Mouse (Mus musculus) layer of hippocampus, adult 2 months (tissue): ENCODE results near the gene Prss29. TPM values are rescaled to one million over a fixed set of nuclear protein-coding genes. Genes with fewer than 3 reads are reported as not detected.
A peak's percentile ranks its signal among the peaks of the same experiment; 100 is the strongest.

ENCODE experiments used
- DNase-seq, 2 experiments: peaks; one replicate each; pipeline ENCODE4 v3.0.0; 2022; ENCODE audit warnings: low spot score in 2 of 2
- H3K27ac ChIP-seq: fragments of 200-600 bp; 2 replicates; pipeline ENCODE4 v1.8.1; 2022
- H3K4me3 ChIP-seq: fragments of 200-600 bp; 2 replicates; pipeline ENCODE4 v1.8.1; 2022; ENCODE audit warnings: mild to moderate bottlenecking
- CTCF ChIP-seq: fragments of 200-600 bp; conservative IDR thresholded peaks from 2 replicates; pipeline ENCODE4 v1.8.1; 2022; ENCODE audit warnings: antibody characterized with exemption, mild to moderate bottlenecking, moderate library complexity
- total RNA-seq, 2 experiments: library from RNA; stranded (reverse); gene quantifications; 2 replicates each; pipeline ENCODE4 v1.2.3; 2021

Gene Prss29
- total RNA-seq, 2 experiments from 2014 or later: not detected

DNA sequence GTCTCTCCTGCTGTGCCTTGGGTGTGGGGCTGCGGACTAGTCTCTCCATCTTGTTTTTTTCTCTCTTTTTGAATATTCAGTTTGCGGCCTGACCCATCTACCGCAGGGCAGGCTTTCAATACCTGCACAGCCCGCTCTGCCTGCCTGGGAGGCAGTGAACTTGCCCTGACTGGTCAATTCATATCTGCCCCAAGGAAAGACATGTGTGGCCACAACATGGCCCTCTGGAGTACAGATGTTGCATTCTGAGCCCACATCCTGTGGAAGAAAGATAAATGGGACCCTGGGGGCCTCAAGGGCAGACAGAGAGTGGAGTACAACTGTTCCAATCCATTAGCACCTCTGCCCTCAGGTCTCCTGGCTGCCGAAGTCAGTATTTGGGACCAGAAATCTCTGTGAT, 20.4 kb upstream of the Prss29 start, which contains the start of gene Prss34:
Gene Prss34, plus strand, starts transcription at position 301 of the 400 bp plus-strand sequence.
- Histone ChIP-seq H3K4me3 (no peak within 1 kb of the TSS), H3K27ac (no peak within 1 kb of the TSS)
- TF ChIP-seq CTCF: no peak
- DNase-seq: no peak

DNA sequence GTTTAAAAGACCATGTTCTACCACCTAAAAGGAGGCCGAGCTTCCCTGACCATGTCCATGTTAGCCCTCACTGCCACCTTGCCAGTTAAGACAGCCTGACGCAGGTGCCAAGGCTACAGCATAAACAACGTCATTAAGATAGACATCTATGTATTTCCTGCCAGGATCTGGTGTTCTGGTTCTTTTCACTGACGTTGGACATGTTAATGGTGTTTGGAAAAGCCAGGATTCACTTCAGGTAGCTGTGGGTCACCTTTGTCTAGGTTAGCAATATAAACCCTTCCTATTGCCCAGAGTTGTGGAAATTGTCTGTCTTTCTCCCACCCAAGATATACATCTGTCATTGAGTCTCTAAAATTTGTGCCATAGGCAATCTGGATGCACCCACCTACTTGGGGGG, 10.1 kb upstream of the Prss29 start, which contains the start of gene Prss28:
Gene Prss28, plus strand, starts transcription at position 301 of the 400 bp plus-strand sequence.
- Histone ChIP-seq H3K27ac (no peak within 1 kb of the TSS), H3K4me3 (no peak within 1 kb of the TSS)
- TF ChIP-seq CTCF: no peak
- DNase-seq: no peak

DNA sequence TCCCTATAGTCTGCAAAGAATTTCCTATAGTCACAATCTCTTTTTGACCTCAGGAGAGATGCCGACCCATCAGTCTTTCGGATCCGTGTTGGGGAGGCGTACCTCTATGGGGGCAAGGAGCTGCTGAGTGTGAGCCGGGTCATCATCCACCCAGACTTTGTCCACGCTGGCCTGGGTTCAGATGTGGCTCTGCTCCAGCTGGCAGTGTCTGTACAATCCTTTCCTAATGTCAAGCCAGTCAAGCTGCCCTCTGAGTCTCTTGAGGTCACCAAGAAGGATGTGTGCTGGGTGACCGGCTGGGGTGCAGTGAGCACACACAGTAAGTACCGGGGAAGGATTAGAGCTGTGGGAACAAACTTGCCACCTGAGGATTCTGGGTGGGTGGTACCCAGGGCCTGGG, 2.4 kb downstream of the Prss29 start:
- TF ChIP-seq CTCF: no peak
- H3K27ac ChIP-seq: no peak overlapping the region
- no peak overlapping the region for H3K4me3 ChIP-seq
- no peak for DNase-seq

DNA sequence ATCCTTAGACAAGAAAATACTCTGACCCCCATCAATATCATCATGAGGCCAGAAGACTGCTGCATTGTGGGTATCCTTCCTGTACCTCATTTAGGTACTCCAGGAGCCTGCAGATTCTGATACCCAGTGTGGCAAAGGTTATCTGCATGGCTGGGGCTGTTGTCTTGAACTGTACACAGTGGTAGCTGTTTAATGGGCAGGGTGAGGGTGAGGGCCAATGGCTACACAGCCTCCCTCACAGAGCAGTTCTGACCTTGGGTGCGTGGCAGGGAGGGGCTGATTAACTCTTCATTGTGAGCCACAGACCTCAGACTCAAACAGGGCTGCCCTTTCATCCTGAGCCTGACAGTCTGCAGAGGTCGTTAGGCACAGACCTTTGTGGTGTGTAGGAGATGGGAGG, 4.5 kb downstream of the Prss29 start:
- no peak overlapping the region for H3K4me3 ChIP-seq
- no peak for TF ChIP-seq CTCF
- no peak for DNase-seq
- H3K27ac ChIP-seq: no peak overlapping the region

DNA sequence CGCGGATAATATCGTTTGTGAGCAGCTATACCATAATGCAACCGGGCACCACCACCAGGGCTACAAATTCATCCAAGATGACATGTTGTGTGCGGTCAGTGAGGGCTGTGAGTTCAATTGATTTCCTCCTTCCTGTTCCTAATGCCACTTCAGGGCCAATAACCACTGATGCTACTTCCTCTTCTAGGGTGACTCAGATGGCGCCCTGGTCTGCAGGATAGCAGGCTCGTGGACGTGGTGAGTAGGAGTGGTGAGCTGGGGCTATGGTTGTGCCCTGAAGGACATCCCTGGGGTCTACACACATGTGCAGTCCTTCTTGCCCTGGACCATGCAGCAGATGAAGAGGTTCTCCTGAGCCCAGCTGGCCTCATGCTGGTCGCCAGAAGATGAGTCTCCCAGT, 13.9 kb downstream of the Prss29 start:
- no peak for TF ChIP-seq CTCF
- no peak overlapping the region for H3K27ac ChIP-seq
- DNase-seq: no peak

GRCm38 (mm10) chr17:25333943-25334342, 15.5 kb downstream of the Prss29 start:
- Histone ChIP-seq H3K4me3 (no peak overlapping the region), H3K27ac (no peak overlapping the region)
- peak; percentile 94 for TF ChIP-seq CTCF
- DNase-seq: peak; percentile 49 to 68

More for the DNA sequence above, 13.9 kb downstream of the Prss29 start:
- no peak overlapping the region for H3K4me3 ChIP-seq

DNA sequence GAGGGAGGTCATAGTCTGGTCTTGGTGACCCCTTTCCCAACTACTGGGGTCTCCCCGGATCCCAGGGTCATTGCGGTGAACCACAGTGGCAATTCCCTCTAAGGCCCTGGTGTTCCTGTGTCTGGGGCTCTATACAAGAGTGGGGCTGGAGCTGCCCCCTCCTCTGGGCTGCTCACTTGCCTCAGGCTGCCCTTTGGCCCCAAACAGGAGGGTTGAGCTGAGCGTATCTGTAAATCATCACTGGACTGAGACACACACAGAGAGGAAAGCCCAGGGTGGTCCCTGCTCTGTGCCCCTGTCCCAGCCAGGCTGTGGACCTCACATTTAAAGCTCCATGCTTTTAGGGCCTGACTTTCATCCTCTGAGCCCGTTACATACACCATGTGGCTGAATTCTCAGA, 19.8 kb downstream of the Prss29 start:
- H3K27ac ChIP-seq: no peak overlapping the region

GRCm38 (mm10) chr17:25340003-25340402, 21.5 kb downstream of the Prss29 start:
- TF ChIP-seq CTCF: no peak
- Histone ChIP-seq H3K4me3 (no peak overlapping the region), H3K27ac (no peak overlapping the region)
- DNase-seq: no peak

More for the DNA sequence above, 19.8 kb downstream of the Prss29 start:
- no peak overlapping the region for H3K4me3 ChIP-seq
- TF ChIP-seq CTCF: no peak
- no peak for DNase-seq

- no peak overlapping the region for H3K4me3 ChIP-seq
- DNase-seq: no peak
- TF ChIP-seq CTCF: no peak
Measured at GRCm38 (mm10) chr17:25341490-25341889, 23.0 kb downstream of the Prss29 start.

GRCm38 (mm10) chr17:25345462-25345861, 27.0 kb downstream of the Prss29 start, which contains the start of gene Tpsab1:
Gene Tpsab1 (minus strand): TSS chr17:25345562.
- no peak within 1 kb of the TSS for H3K27ac ChIP-seq
- no peak for TF ChIP-seq CTCF
- H3K4me3 ChIP-seq: no peak within 1 kb of the TSS
- no peak for DNase-seq

More at GRCm38 (mm10) chr17:25341490-25341889, 23.0 kb downstream of the Prss29 start:
- H3K27ac ChIP-seq: no peak overlapping the region

- Histone ChIP-seq H3K4me3 (no peak overlapping the region), H3K27ac (no peak overlapping the region)
- TF ChIP-seq CTCF: no peak
- DNase-seq: no peak
Measured at GRCm38 (mm10) chr17:25361291-25361690, 42.8 kb downstream of the Prss29 start.

DNA sequence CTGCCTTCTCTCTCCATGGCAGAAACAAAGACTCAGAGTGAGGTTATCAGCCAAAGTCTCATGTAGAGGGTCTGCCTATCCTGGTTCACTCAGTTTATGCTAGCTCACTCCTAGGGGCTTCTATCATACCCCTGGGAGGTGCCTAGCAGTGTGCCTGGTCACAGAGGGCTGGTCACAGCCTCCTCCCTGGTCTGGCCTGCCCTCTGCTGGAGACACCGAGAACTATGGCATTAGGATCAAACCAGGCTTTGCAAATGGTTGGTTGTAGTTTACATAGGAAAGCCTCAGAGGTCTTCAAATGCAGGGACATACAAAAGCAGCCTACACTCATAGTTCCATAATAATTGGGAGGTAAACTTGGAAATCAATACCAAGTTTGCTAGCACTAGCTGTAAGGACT, 45.3 kb downstream of the Prss29 start:
- no peak overlapping the region for H3K27ac ChIP-seq
- TF ChIP-seq CTCF: peak; percentile 96
- no peak overlapping the region for H3K4me3 ChIP-seq
- peak; percentile 39 to 74 for DNase-seq

DNA sequence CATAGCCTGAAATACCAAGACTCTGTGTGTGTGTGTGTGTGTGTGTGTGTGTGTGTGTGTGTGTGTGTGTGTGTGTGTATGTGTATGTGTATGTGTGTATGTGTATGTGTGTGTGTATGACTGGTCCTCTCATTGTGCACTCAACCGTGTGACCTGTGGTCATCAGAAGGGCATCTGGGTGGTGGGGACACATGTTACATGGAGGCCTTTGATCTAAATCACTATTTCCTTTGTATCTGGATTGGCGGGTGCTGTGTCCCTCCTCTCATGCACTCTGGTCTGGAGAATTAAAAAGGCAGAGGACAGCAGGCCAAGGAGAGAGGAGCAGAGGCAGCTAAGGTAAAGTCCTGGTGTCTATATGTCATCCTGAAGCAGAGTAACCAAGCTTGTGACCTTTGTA, 47.6 kb downstream of the Prss29 start, which contains the start of gene Tpsb2:
Gene Tpsb2, plus strand, starts transcription at position 301 of the 400 bp plus-strand sequence.
- TF ChIP-seq CTCF: no peak
- H3K4me3 ChIP-seq: no peak within 1 kb of the TSS
- no peak for DNase-seq

DNA sequence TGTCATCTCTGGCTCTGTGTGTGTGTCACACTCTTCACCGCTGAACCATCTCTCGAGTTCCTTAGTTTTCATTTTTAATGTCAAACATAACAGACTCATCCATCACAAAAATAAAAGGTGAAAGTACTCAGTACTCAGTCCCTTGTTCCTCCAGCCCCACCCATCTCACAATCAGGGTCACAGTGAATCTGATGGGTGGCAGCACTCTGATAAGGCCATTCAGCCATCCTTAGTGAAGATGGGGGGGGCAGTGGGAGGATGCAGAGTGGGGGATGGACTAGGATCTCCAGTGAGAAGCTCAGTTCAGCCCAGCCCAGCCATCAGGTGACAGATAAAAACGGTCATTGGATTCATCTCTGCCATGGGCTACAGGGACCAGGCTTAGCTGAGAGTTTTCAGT, 50.5 kb downstream of the Prss29 start, which contains the start of gene Tpsg1:
Gene Tpsg1, plus strand, starts transcription at position 301 of the 400 bp plus-strand sequence.
- Histone ChIP-seq H3K4me3 (no peak within 1 kb of the TSS), H3K27ac (no peak within 1 kb of the TSS)
- DNase-seq: no peak
- TF ChIP-seq CTCF: no peak

More for the DNA sequence above, 47.6 kb downstream of the Prss29 start, which contains the start of gene Tpsb2:
- no peak within 1 kb of the TSS for H3K27ac ChIP-seq

Other genes with a start within 250 kb of the Prss29 start
- gene Tmem204, start 235.1 kb upstream of the Prss29 start, total RNA-seq: 1 to 10 TPM; 8.2 to 8.8 TPM
- gene Telo2, start 202.7 kb upstream of the Prss29 start, total RNA-seq: 10 to 100 TPM; 36.9 to 42.8 TPM
- 1 to 10 TPM; 2.6 to 2.8 TPM for gene Ptx4, start 197.9 kb upstream of the Prss29 start, total RNA-seq
- gene Clcn7, start 185.3 kb upstream of the Prss29 start, total RNA-seq: 10 to 100 TPM; 53.5 to 55.7 TPM
- under 1 TPM in 1 of 2 experiments, not detected in 1; 0.28 TPM for gene Ccdc154, start 156.2 kb upstream of the Prss29 start, total RNA-seq
- gene Gm38655, start 143.2 kb upstream of the Prss29 start, total RNA-seq: not detected
- gene BC003965, start 134.1 kb upstream of the Prss29 start, total RNA-seq: 10 to 100 TPM; 20.4 to 22.0 TPM
- gene Unkl, start 130.3 kb upstream of the Prss29 start, total RNA-seq: 10 to 100 TPM; 36.4 to 40.6 TPM
- gene Gnptg, start 78.5 kb upstream of the Prss29 start, total RNA-seq: 10 to 100 TPM; 73.7 to 77.4 TPM
- gene Tsr3, start 78.5 kb upstream of the Prss29 start, total RNA-seq: 10 to 100 TPM; 25.0 to 26.2 TPM
- 10 to 100 TPM in 1 of 2 experiments, 1 to 10 TPM in 1; 9.9 to 10.5 TPM for gene Baiap3, start 62.3 kb upstream of the Prss29 start, total RNA-seq
- gene Ube2i, start 44.0 kb upstream of the Prss29 start, total RNA-seq: 100 to 1,000 TPM; 229 to 239 TPM
- gene Prss34, start 20.3 kb upstream of the Prss29 start, total RNA-seq: not detected
- gene Prss28, start 10.0 kb upstream of the Prss29 start, total RNA-seq: not detected
- gene Tpsab1, start 26.9 kb downstream of the Prss29 start, total RNA-seq: not detected
- gene Tpsb2, start 47.7 kb downstream of the Prss29 start, total RNA-seq: under 1 TPM in 1 of 2 experiments, not detected in 1; 0.82 TPM
- gene Tpsg1, start 50.6 kb downstream of the Prss29 start, total RNA-seq: not detected
- gene Cacna1h, start 115.1 kb downstream of the Prss29 start, total RNA-seq: 100 to 1,000 TPM; 121 to 142 TPM
- gene Tekt4, start 136.0 kb downstream of the Prss29 start, total RNA-seq: 1 to 10 TPM; 1.8 to 2.0 TPM
- gene Sstr5, start 178.6 kb downstream of the Prss29 start, total RNA-seq: under 1 TPM in 1 of 2 experiments, not detected in 1; 0.15 TPM